Mouse (Mus musculus): ENCODE results near the gene Duox1.
A peak's percentile ranks its signal among the peaks of the same experiment; 100 is the strongest.
"Not testable (repeated sequence)": the region's sequence is repeated elsewhere in the genome, so short reads cannot be mapped to it uniquely, and the experiment has no call there.

Gene Duox1

GRCm38 (mm10) chr2:122312722-122313417, 2.6 kb upstream of the Duox1 start:
- DNase-seq = peak; percentile 78

- no peak for DNase-seq
Measured at GRCm38 (mm10) chr2:122313536-122313935, 1.9 kb upstream of the Duox1 start, which contains the start of gene Duoxa1. TSS of gene Duoxa1 (minus strand) at chr2:122313730.

- DNase-seq = no peak
Measured at GRCm38 (mm10) chr2:122317384-122317783, 1.9 kb downstream of the Duox1 start.

- DNase-seq = no peak
Measured at GRCm38 (mm10) chr2:122323960-122324359, 8.5 kb downstream of the Duox1 start.

GRCm38 (mm10) chr2:122324586-122324985, 9.1 kb downstream of the Duox1 start:
- no peak for DNase-seq

- no peak for DNase-seq
Measured at GRCm38 (mm10) chr2:122325361-122325760, 9.9 kb downstream of the Duox1 start.

- DNase-seq = no peak
Measured at GRCm38 (mm10) chr2:122327986-122328385, 12.5 kb downstream of the Duox1 start.

- DNase-seq = not testable (repeated sequence)
Measured at GRCm38 (mm10) chr2:122330317-122330716, 14.8 kb downstream of the Duox1 start.

- DNase-seq = no peak
Measured at GRCm38 (mm10) chr2:122332222-122332621, 16.8 kb downstream of the Duox1 start.

GRCm38 (mm10) chr2:122334170-122334569, 18.7 kb downstream of the Duox1 start:
- peak; percentile 10 for DNase-seq

GRCm38 (mm10) chr2:122337291-122337690, 21.8 kb downstream of the Duox1 start:
- DNase-seq = no peak

- DNase-seq = no peak
Measured at GRCm38 (mm10) chr2:122345106-122345893, 29.8 kb downstream of the Duox1 start.

- not testable (repeated sequence) for DNase-seq
Measured at GRCm38 (mm10) chr2:122346164-122346563, 30.7 kb downstream of the Duox1 start.

- DNase-seq = no peak
Measured at GRCm38 (mm10) chr2:122347257-122347656, 31.8 kb downstream of the Duox1 start.

- peak; percentile 87 for DNase-seq
Measured at GRCm38 (mm10) chr2:122348531-122349131, 33.2 kb downstream of the Duox1 start.

- DNase-seq = peak; percentile 24
Measured at GRCm38 (mm10) chr2:122349136-122349785, 33.8 kb downstream of the Duox1 start.

- DNase-seq = no peak
Measured at GRCm38 (mm10) chr2:122351156-122351930, 35.9 kb downstream of the Duox1 start.

GRCm38 (mm10) chr2:122351931-122352329, 36.5 kb downstream of the Duox1 start:
- no peak for DNase-seq

GRCm38 (mm10) chr2:122352992-122353391, 37.5 kb downstream of the Duox1 start:
- no peak for DNase-seq

GRCm38 (mm10) chr2:122353765-122354164, 38.3 kb downstream of the Duox1 start:
- DNase-seq = no peak

- no peak for DNase-seq
Measured at GRCm38 (mm10) chr2:122354191-122354929, 38.9 kb downstream of the Duox1 start.

GRCm38 (mm10) chr2:122355389-122355788, 39.9 kb downstream of the Duox1 start:
- no peak for DNase-seq
